Mouse (Mus musculus): ENCODE data around the gene Cfc1. TPM values are rescaled to one million over a fixed set of nuclear protein-coding genes. Genes with fewer than 3 reads are reported as not detected.

The Cfc1 gene
- total RNA-seq, 2 experiments from 2014 or later, result not detected

GRCm38 (mm10) chr1:34536767-34537485 is 1.5 kb downstream of the Cfc1 start:
- ATAC-seq (replicated peaks; ENCODE audit: low FRiP score, poor library complexity, severe bottlenecking), result no peak

GRCm38 (mm10) chr1:34547074-34547473 is 11.6 kb downstream of the Cfc1 start:
- no peak for ATAC-seq (replicated peaks; ENCODE audit: low FRiP score, poor library complexity, severe bottlenecking)

GRCm38 (mm10) chr1:34553690-34554089 is 18.2 kb downstream of the Cfc1 start:
- no peak for ATAC-seq (replicated peaks; ENCODE audit: low FRiP score, poor library complexity, severe bottlenecking)

GRCm38 (mm10) chr1:34554275-34554674 is 18.8 kb downstream of the Cfc1 start:
- ATAC-seq (replicated peaks; ENCODE audit: low FRiP score, poor library complexity, severe bottlenecking), result no peak

GRCm38 (mm10) chr1:34560843-34561242 is 25.4 kb downstream of the Cfc1 start, which contains the start of gene Prss40:
Gene Prss40, minus strand, starts transcription at chr1:34560943.
- no peak for ATAC-seq (replicated peaks; ENCODE audit: low FRiP score, poor library complexity, severe bottlenecking)

GRCm38 (mm10) chr1:34564383-34565045 is 29.1 kb downstream of the Cfc1 start:
- ATAC-seq (replicated peaks; ENCODE audit: low FRiP score, poor library complexity, severe bottlenecking), result no peak

GRCm38 (mm10) chr1:34568120-34568519 is 32.7 kb downstream of the Cfc1 start:
- ATAC-seq (replicated peaks; ENCODE audit: low FRiP score, poor library complexity, severe bottlenecking), result no peak

- no peak for ATAC-seq (replicated peaks; ENCODE audit: low FRiP score, poor library complexity, severe bottlenecking)
Measured at GRCm38 (mm10) chr1:34569876-34570275, 34.4 kb downstream of the Cfc1 start.

GRCm38 (mm10) chr1:34571431-34571830 is 36.0 kb downstream of the Cfc1 start:
- no peak for ATAC-seq (replicated peaks; ENCODE audit: low FRiP score, poor library complexity, severe bottlenecking)

GRCm38 (mm10) chr1:34573221-34573620 is 37.8 kb downstream of the Cfc1 start:
- no peak for ATAC-seq (replicated peaks; ENCODE audit: low FRiP score, poor library complexity, severe bottlenecking)

- ATAC-seq (replicated peaks; ENCODE audit: low FRiP score, poor library complexity, severe bottlenecking), result no peak
Measured at GRCm38 (mm10) chr1:34578851-34579781, 43.7 kb downstream of the Cfc1 start, which contains the start of gene Amer3. Gene Amer3, plus strand, starts transcription at chr1:34579657.

GRCm38 (mm10) chr1:34579782-34580356 is 44.4 kb downstream of the Cfc1 start:
- ATAC-seq (replicated peaks; ENCODE audit: low FRiP score, poor library complexity, severe bottlenecking), result no peak

- ATAC-seq (replicated peaks; ENCODE audit: low FRiP score, poor library complexity, severe bottlenecking), result no peak
Measured at GRCm38 (mm10) chr1:34582218-34582617, 46.8 kb downstream of the Cfc1 start.

GRCm38 (mm10) chr1:34583821-34584263 is 48.4 kb downstream of the Cfc1 start:
- no peak for ATAC-seq (replicated peaks; ENCODE audit: low FRiP score, poor library complexity, severe bottlenecking)

- ATAC-seq (replicated peaks; ENCODE audit: low FRiP score, poor library complexity, severe bottlenecking), result no peak
Measured at GRCm38 (mm10) chr1:34584736-34585135, 49.3 kb downstream of the Cfc1 start.

- ATAC-seq (replicated peaks; ENCODE audit: low FRiP score, poor library complexity, severe bottlenecking), result no peak
Measured at GRCm38 (mm10) chr1:34587298-34588096, 52.0 kb downstream of the Cfc1 start.

Data from erythroid progenitor cell, adult 5-6 weeks (primary cell).